Mouse (Mus musculus) monocyte, adult 5-6 weeks (primary cell): ENCODE measurements around the gene Olfr824. TPM values are rescaled to one million over a fixed set of nuclear protein-coding genes. Genes with fewer than 3 reads are reported as not detected.
"Not testable (repeated sequence)": the region's sequence is repeated elsewhere in the genome, so short reads cannot be mapped to it uniquely, and the experiment has no call there.

Source experiments
- ATAC-seq: fragments of 153-309, 156-312 bp; replicated peaks from 2 replicates; pipeline ENCODE4 v1.8.0; 2017; ENCODE audit warnings: mild to moderate bottlenecking; ENCODE audit not compliant: low TSS enrichment, insufficient number of reproducible peaks, severe bottlenecking, poor library complexity, low FRiP score
- total RNA-seq: library from RNA; stranded (forward); fragments of 200-1000, 200-491, 200-594 nt; gene quantifications from 3 replicates; pipeline ENCODE4 v1.2.3, GENCODE M21; 2017

Gene Olfr824
- not detected in 3 replicates for total RNA-seq

DNA sequence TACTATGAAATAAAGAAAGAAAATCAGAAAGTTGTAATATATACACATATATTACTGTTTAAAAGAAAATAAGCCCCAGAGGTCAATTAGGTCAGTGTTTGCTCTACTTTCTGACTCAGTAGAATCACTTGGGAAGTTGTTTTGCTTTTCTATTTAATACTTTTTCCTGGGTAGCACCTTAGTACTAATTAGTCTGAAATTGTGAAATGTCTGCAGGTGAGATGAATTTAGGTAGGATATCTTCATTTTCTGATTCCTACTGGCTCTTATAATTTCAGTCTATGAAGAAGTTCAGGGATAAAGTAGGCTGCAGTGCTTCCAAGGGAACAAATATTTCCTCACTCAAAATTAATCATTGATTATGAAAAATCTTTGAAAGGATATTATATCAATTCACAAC is at the start of gene Olfr824:
Gene Olfr824 (minus strand): TSS at position 101 of the 400 bp plus-strand sequence.
- not testable (repeated sequence) for ATAC-seq

DNA sequence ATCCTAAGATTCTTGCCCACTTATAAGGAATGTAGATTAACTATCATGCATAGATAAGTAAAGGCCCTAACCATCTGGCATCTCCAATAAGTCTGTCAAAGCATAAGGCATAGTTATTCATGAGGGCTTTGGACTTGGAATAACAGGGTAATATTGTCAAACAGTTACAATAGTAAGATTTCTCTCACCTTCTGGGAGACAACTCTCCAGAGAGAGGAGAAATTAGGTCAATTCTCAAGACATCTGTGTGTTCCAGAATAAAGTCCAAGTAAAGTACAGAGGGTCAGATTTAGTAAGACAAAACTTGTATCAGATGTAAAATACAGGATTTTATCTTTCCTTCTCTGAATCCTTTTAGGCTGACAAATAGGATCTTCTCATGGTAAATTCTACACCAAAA is 36.9 kb upstream of the Olfr824 start, which contains the start of gene Olfr825:
Gene Olfr825 (minus strand): TSS at position 101 of the 400 bp plus-strand sequence.
- ATAC-seq: no peak

GRCm38 (mm10) chr10:130165196-130165595 is 35.4 kb upstream of the Olfr824 start:
- ATAC-seq: no peak

- no peak for ATAC-seq
Measured at GRCm38 (mm10) chr10:130144121-130144520, 14.3 kb upstream of the Olfr824 start.

DNA sequence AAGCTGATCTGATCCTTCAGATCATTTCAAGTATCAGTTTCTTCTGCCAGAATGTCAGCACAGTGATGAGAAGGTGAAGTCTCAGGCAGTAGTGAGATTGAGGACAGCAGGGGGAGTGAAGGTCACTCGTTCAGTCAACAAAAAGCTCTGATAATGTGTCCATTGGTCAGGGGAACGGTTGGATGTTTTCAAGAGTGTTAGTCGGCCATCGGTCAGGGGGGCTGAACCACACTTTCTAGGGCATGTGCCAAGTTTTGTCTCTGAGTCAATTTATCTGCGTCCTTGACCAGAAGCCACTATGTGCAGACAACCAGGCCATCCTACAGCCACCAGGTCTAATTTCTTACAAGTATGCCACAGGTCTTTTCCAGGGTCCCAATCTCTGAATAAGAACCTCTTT is 12.7 kb upstream of the Olfr824 start:
- not testable (repeated sequence) for ATAC-seq

GRCm38 (mm10) chr10:130134811-130135210 is 5.0 kb upstream of the Olfr824 start:
- no peak for ATAC-seq

- not testable (repeated sequence) for ATAC-seq
Measured at GRCm38 (mm10) chr10:130116045-130116444, 13.8 kb downstream of the Olfr824 start.

DNA sequence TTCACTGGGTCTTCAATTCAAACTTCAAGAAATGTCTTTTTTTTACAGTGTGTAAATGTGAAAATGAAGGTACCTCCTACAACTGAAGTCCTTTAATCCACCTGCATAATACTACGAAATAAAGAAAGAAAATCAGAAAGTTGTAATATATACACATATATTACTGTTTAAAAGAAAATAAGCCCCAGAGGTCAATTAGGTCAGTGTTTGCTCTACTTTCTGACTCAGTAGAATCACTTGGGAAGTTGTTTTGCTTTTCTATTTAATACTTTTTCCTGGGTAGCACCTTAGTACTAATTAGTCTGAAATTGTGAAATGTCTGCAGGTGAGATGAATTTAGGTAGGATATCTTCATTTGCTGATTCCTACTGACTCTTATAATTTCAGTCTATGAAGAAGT is 14.5 kb downstream of the Olfr824 start, which contains the start of gene Olfr823:
Gene Olfr823 (minus strand): TSS at position 101 of the 400 bp plus-strand sequence.
- not testable (repeated sequence) for ATAC-seq

DNA sequence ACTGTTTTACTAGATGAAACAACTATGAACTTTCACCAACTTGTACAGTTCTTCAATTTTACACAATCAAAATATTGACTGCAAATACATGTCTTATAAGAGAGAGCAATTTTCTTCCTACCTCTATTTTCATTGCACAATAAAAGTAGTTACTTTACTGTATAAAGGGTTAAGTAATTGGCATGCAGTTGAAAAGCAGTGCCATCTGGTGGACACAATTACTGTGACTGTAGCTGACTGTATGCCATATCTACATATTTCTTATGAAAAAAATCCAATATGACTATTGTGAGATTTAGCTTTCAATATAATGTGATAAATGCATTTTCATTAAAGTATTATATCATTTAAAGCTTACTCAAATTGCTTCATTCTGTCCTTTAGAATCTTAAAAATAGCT is 33.7 kb downstream of the Olfr824 start:
- no peak for ATAC-seq

- ATAC-seq: no peak
Measured at GRCm38 (mm10) chr10:130092838-130093440, 36.9 kb downstream of the Olfr824 start.

Other genes with a start within 250 kb of the Olfr824 start
- gene Olfr815, start 224.1 kb downstream of the Olfr824 start, total RNA-seq: not detected in 3 replicates
- not detected in 3 replicates for gene Olfr816, start 214.4 kb downstream of the Olfr824 start, total RNA-seq
- gene Olfr818, start 180.9 kb downstream of the Olfr824 start, total RNA-seq: not detected in 3 replicates
- gene Olfr819, start 162.7 kb downstream of the Olfr824 start, total RNA-seq: not detected in 3 replicates
- not detected in 3 replicates for gene Olfr247, start 153.9 kb downstream of the Olfr824 start, total RNA-seq
- gene Gm10310, start 144.9 kb downstream of the Olfr824 start, total RNA-seq: not detected in 3 replicates
- not detected in 3 replicates for gene Olfr820, start 117.4 kb downstream of the Olfr824 start, total RNA-seq
- not detected in 3 replicates for gene Olfr821, start 99.7 kb downstream of the Olfr824 start, total RNA-seq
- not detected in 3 replicates for gene Olfr822, start 58.8 kb downstream of the Olfr824 start, total RNA-seq
- gene Olfr823, start 14.6 kb downstream of the Olfr824 start, total RNA-seq: not detected in 3 replicates
- not detected in 3 replicates for gene Olfr825, start 36.8 kb upstream of the Olfr824 start, total RNA-seq
- not detected in 3 replicates for gene Olfr826, start 54.2 kb upstream of the Olfr824 start, total RNA-seq
- gene Olfr827, start 84.4 kb upstream of the Olfr824 start, total RNA-seq: not detected in 3 replicates
- gene Neurod4, start 150.2 kb upstream of the Olfr824 start, total RNA-seq: 0.68 TPM in 1 of 3 replicates, not detected in the others
- gene Tespa1, start 192.9 kb upstream of the Olfr824 start, total RNA-seq: 26.6 to 78.3 TPM (median 40.3 TPM) in 3 replicates